Mouse (Mus musculus): Measurements from ENCODE around the gene Tfap4. TPM values are rescaled to one million over a fixed set of nuclear protein-coding genes. Genes with fewer than 3 reads are reported as not detected.

Gene Tfap4
- polyA plus RNA-seq, 1 experiment from 2014 or later = 11.2 TPM

- Histone ChIP-seq H3K27me3 (no peaks in the 10 kb centered on the region), H3K27ac (no peak overlapping the region), H3K4me2 (replicated peaks) (no peak overlapping the region), H3K4me1 (replicated peaks) (0 out of 2 replicates have a peak, but pooled peaks cover 5% of the 10 kb centered on the region), H3K4me3 (replicated peaks) (no peak overlapping the region), H3K9me3 (0 out of 2 replicates have a peak, but pooled peaks cover 2% of the 10 kb centered on the region), H3K9ac (replicated peaks) (no peak overlapping the region), H3K36me3 (no peaks in the 10 kb centered on the region)
- WGBS = 59% methylated on average over 8 of the region's 8 CpGs
- no peak for ATAC-seq
Observed at GRCm38 (mm10) chr16:4522879-4523278, 36.8 kb downstream of the Tfap4 start.

GRCm38 (mm10) chr16:4521735-4522530, 37.7 kb downstream of the Tfap4 start:
- Histone ChIP-seq H3K4me2 (replicated peaks) (no peak overlapping the region), H3K4me3 (replicated peaks) (no peak overlapping the region), H3K9me3 (0 out of 2 replicates have a peak, but pooled peaks cover under 1% of the 10 kb centered on the region), H3K27ac (no peak overlapping the region), H3K27me3 (no peaks in the 10 kb centered on the region), H3K36me3 (no peaks in the 10 kb centered on the region), H3K9ac (replicated peaks) (no peak overlapping the region), H3K4me1 (replicated peaks) (0 out of 2 replicates have a peak, but pooled peaks cover 5% of the 10 kb centered on the region)
- 67% methylated on average over 5 of the region's 5 CpGs for WGBS
- no peak for ATAC-seq

GRCm38 (mm10) chr16:4521074-4521667, 38.5 kb downstream of the Tfap4 start:
- Histone ChIP-seq H3K27ac (no peak overlapping the region), H3K9me3 (no peaks in the 10 kb centered on the region), H3K4me1 (replicated peaks) (0 out of 2 replicates have a peak, but pooled peaks cover 5% of the 10 kb centered on the region), H3K4me3 (replicated peaks) (no peak overlapping the region), H3K9ac (replicated peaks) (no peak overlapping the region), H3K4me2 (replicated peaks) (no peak overlapping the region), H3K27me3 (no peaks in the 10 kb centered on the region), H3K36me3 (no peaks in the 10 kb centered on the region)
- no peak for ATAC-seq
- WGBS = 84% methylated on average over 4 of the region's 4 CpGs

GRCm38 (mm10) chr16:4520673-4521072, 39.0 kb downstream of the Tfap4 start:
- ATAC-seq = no peak
- 75% methylated on average over 8 of the region's 8 CpGs for WGBS

GRCm38 (mm10) chr16:4519825-4520224, 39.8 kb downstream of the Tfap4 start:
- Histone ChIP-seq H3K4me3 (replicated peaks) (no peak overlapping the region), H3K27me3 (no peaks in the 10 kb centered on the region), H3K9ac (replicated peaks) (no peak overlapping the region), H3K4me1 (replicated peaks) (0 out of 2 replicates have a peak, but pooled peaks cover 5% of the 10 kb centered on the region), H3K36me3 (no peaks in the 10 kb centered on the region), H3K9me3 (no peaks in the 10 kb centered on the region), H3K27ac (no peak overlapping the region), H3K4me2 (replicated peaks) (no peak overlapping the region)
- no peak for ATAC-seq
- 91% methylated on average over 2 of the region's 2 CpGs for WGBS

More at GRCm38 (mm10) chr16:4520673-4521072, 39.0 kb downstream of the Tfap4 start:
- Histone ChIP-seq H3K4me2 (replicated peaks) (no peak overlapping the region), H3K4me1 (replicated peaks) (0 out of 2 replicates have a peak, but pooled peaks cover 5% of the 10 kb centered on the region), H3K27me3 (no peaks in the 10 kb centered on the region), H3K27ac (no peak overlapping the region), H3K9me3 (no peaks in the 10 kb centered on the region), H3K36me3 (no peaks in the 10 kb centered on the region), H3K9ac (replicated peaks) (no peak overlapping the region), H3K4me3 (replicated peaks) (no peak overlapping the region)

- 73% methylated on average over 4 of the region's 4 CpGs for WGBS
- Histone ChIP-seq H3K4me1 (replicated peaks) (0 out of 2 replicates have a peak, but pooled peaks cover 5% of the 10 kb centered on the region), H3K36me3 (no peaks in the 10 kb centered on the region), H3K9ac (replicated peaks) (no peak overlapping the region), H3K4me2 (replicated peaks) (no peak overlapping the region), H3K27me3 (no peaks in the 10 kb centered on the region), H3K4me3 (replicated peaks) (no peak overlapping the region), H3K9me3 (no peaks in the 10 kb centered on the region), H3K27ac (no peak overlapping the region)
- ATAC-seq = no peak
Observed at GRCm38 (mm10) chr16:4519157-4519556, 40.5 kb downstream of the Tfap4 start.

- Histone ChIP-seq H3K27me3 (no peaks in the 10 kb centered on the region), H3K36me3 (no peaks in the 10 kb centered on the region), H3K4me2 (replicated peaks) (no peak overlapping the region), H3K9ac (replicated peaks) (no peak overlapping the region), H3K4me1 (replicated peaks) (0 out of 2 replicates have a peak, but pooled peaks cover 5% of the 10 kb centered on the region), H3K4me3 (replicated peaks) (no peak overlapping the region), H3K9me3 (no peaks in the 10 kb centered on the region), H3K27ac (no peak overlapping the region)
- WGBS = 64% methylated on average over 2 of the region's 2 CpGs
- ATAC-seq = no peak
Observed at GRCm38 (mm10) chr16:4517906-4518305, 41.7 kb downstream of the Tfap4 start.

- no peaks in the 10 kb centered on the region for H3K9me3 ChIP-seq
- no peaks in the 10 kb centered on the region for H3K4me1 ChIP-seq (replicated peaks)
- H3K36me3 ChIP-seq = no peaks in the 10 kb centered on the region
- no peak overlapping the region for H3K27ac ChIP-seq
- 94% methylated on average over 3 of the region's 3 CpGs for WGBS
- no peaks in the 10 kb centered on the region for H3K27me3 ChIP-seq
- ATAC-seq = no peak
- H3K9ac ChIP-seq (replicated peaks) = no peak overlapping the region
- no peak overlapping the region for H3K4me3 ChIP-seq (replicated peaks)
- no peak overlapping the region for H3K4me2 ChIP-seq (replicated peaks)
Observed at GRCm38 (mm10) chr16:4514383-4514782, 45.3 kb downstream of the Tfap4 start.

GRCm38 (mm10) chr16:4512661-4513438, 46.8 kb downstream of the Tfap4 start:
- Histone ChIP-seq H3K9ac (replicated peaks) (no peak overlapping the region), H3K27me3 (no peaks in the 10 kb centered on the region), H3K36me3 (no peaks in the 10 kb centered on the region), H3K9me3 (no peaks in the 10 kb centered on the region), H3K4me2 (replicated peaks) (no peak overlapping the region), H3K4me3 (replicated peaks) (no peak overlapping the region), H3K27ac (no peak overlapping the region), H3K4me1 (replicated peaks) (no peaks in the 10 kb centered on the region)
- 84% methylated on average over 3 of the region's 3 CpGs for WGBS
- no peak for ATAC-seq

- no peaks in the 10 kb centered on the region for H3K9me3 ChIP-seq
- ATAC-seq = no peak
- H3K9ac ChIP-seq (replicated peaks) = no peak overlapping the region
- 87% methylated on average over 2 of the region's 2 CpGs for WGBS
- no peak overlapping the region for H3K4me2 ChIP-seq (replicated peaks)
- H3K27me3 ChIP-seq = no peaks in the 10 kb centered on the region
- H3K4me1 ChIP-seq (replicated peaks) = no peaks in the 10 kb centered on the region
- no peaks in the 10 kb centered on the region for H3K36me3 ChIP-seq
- H3K4me3 ChIP-seq (replicated peaks) = no peak overlapping the region
- H3K27ac ChIP-seq = no peak overlapping the region
Observed at GRCm38 (mm10) chr16:4511371-4511770, 48.3 kb downstream of the Tfap4 start.

- Histone ChIP-seq H3K9ac (replicated peaks) (no peak overlapping the region), H3K27me3 (no peaks in the 10 kb centered on the region), H3K9me3 (no peaks in the 10 kb centered on the region), H3K4me2 (replicated peaks) (no peak overlapping the region), H3K36me3 (no peaks in the 10 kb centered on the region), H3K4me1 (replicated peaks) (no peaks in the 10 kb centered on the region), H3K27ac (no peak overlapping the region), H3K4me3 (replicated peaks) (no peak overlapping the region)
- 83% methylated on average over 3 of the region's 3 CpGs for WGBS
- ATAC-seq = no peak
Observed at GRCm38 (mm10) chr16:4506181-4506580, 53.5 kb downstream of the Tfap4 start.

GRCm38 (mm10) chr16:4503495-4503894, 56.2 kb downstream of the Tfap4 start:
- Histone ChIP-seq H3K4me3 (replicated peaks) (no peak overlapping the region), H3K27ac (no peak overlapping the region), H3K27me3 (no peaks in the 10 kb centered on the region), H3K4me1 (replicated peaks) (no peaks in the 10 kb centered on the region), H3K9ac (replicated peaks) (no peak overlapping the region), H3K4me2 (replicated peaks) (no peak overlapping the region), H3K36me3 (no peaks in the 10 kb centered on the region), H3K9me3 (no peaks in the 10 kb centered on the region)
- WGBS = 98% methylated on average over 1 of the region's 1 CpGs
- ATAC-seq = no peak
